Mouse (Mus musculus): ENCODE data around the gene Pard3b.

- TF ChIP-seq GATA1 (IDR thresholded peaks at IDR 0.05; ENCODE audit: borderline replicate concordance, low read length), result no peak
- no peak for TF ChIP-seq FLI1 (IDR thresholded peaks at IDR 0.05; ENCODE audit: low read length)
These were observed 47.3 kb downstream of the Pard3b start for GRCm38 (mm10) chr1:61685921-61686320.

Data from megakaryocyte, embryonic 14.5 days (primary cell).